17 mouse cellular contexts compared by ENCODE assay signal in the genomic region with DNA sequence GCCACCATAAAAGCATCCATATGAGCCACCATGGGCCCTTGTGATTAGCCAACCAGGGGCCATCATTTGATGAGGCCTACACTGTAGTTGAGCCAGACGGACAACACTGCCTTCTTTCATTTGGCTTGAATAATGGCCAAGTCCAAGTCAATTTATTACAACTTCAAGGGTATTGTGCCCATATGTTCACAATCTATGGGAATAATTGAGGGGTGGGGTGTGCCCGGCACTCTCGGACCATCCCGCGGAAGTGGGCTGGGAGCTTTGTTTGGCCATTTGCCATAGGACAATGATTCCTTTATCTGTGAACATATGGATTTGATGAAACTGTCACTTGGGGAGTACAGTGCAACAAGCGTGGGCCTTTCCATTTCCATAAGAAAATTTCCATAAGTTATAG.
DNase-seq lines count a peak whose midpoint lies in the region; ATAC-seq and TF ChIP-seq lines count a peak whose summit lies in the region.
"Had no signal": no experiment of that assay in that cellular context is flagged by ENCODE, and none has a peak within 500 bp of the region (broad histone marks: within the 10 kb centered on the region; RNA-seq: fewer than 3 reads in every experiment).

No protein-coding gene starts in this region.

- H3K9ac ChIP-seq in hindbrain, embryonic 11.5 days (ENCODE audit: low read depth, low read length) = no peak overlapping the region
- H3K9ac ChIP-seq in hindbrain, embryonic 13.5 days = no peak overlapping the region
- H3K9ac ChIP-seq in embryonic facial prominence, embryonic 11.5 days (replicated peaks; ENCODE audit: low read length) = no peak overlapping the region
- H3K9ac ChIP-seq: intestine, embryonic 15.5 days had no signal

- ATAC-seq in hindbrain, embryonic 11.5 days (ENCODE audit: low FRiP score) = peak; percentile 33
- ATAC-seq in hindbrain, embryonic 13.5 days (ENCODE audit: low FRiP score) = no peak
- no peak for ATAC-seq in embryonic facial prominence, embryonic 11.5 days (replicated peaks; ENCODE audit: insufficient number of reproducible peaks, low FRiP score, low TSS enrichment, low read depth)
- ATAC-seq: forebrain, embryonic 16.5 days; intestine, embryonic 15.5 days had no signal

- no peak overlapping the region for H3K4me2 ChIP-seq in hindbrain, embryonic 11.5 days (replicated peaks; ENCODE audit: low read depth, low read length)
- no peak overlapping the region for H3K4me2 ChIP-seq in hindbrain, embryonic 13.5 days
- H3K4me2 ChIP-seq in embryonic facial prominence, embryonic 11.5 days (ENCODE audit: low read depth, low read length) = no peak overlapping the region
- H3K4me2 ChIP-seq: intestine, embryonic 15.5 days had no signal

- no peak for DNase-seq in hindbrain, embryonic 11.5 days (ENCODE audit: low spot score)
- peak; percentile 50 for DNase-seq in embryonic facial prominence, embryonic 10.5 days (ENCODE audit: low spot score)
- peak; percentile 55 for DNase-seq in embryonic facial prominence, embryonic 11.5 days (ENCODE audit: low spot score)
- DNase-seq in mesoderm, embryonic 11.5 days (ENCODE audit: low read depth, low spot score) = peak; percentile 36
- DNase-seq in lung, postnatal 25 days (ENCODE audit: low spot score) = no peak
- no peak for DNase-seq in kidney, adult 2 months
- DNase-seq: adrenal gland, adult 2 months; adrenal gland, postnatal 25 days; cerebellum, adult 18-20 months; cerebellum, postnatal 10 days; gastrocnemius, postnatal 25 days; heart, postnatal 10 days; heart, postnatal 4 days; kidney, adult 18-20 months had no signal

- no peaks in the 10 kb centered on the region for H3K27me3 ChIP-seq in hindbrain, embryonic 11.5 days (ENCODE audit: control insufficient read depth, insufficient read depth, low read length)
- H3K27me3 ChIP-seq in hindbrain, embryonic 13.5 days = no peaks in the 10 kb centered on the region
- no peaks in the 10 kb centered on the region for H3K27me3 ChIP-seq in embryonic facial prominence, embryonic 10.5 days (replicated peaks; ENCODE audit: low read depth, poor library complexity, severe bottlenecking)
- no peaks in the 10 kb centered on the region for H3K27me3 ChIP-seq in embryonic facial prominence, embryonic 11.5 days (ENCODE audit: control insufficient read depth, insufficient read depth, low read length)
- H3K27me3 ChIP-seq in kidney, adult 2 months (replicated peaks; ENCODE audit: control insufficient read depth, insufficient read depth, low read length) = no peaks in the 10 kb centered on the region
- H3K27me3 ChIP-seq: intestine, embryonic 15.5 days had no signal

- TF ChIP-seq POLR2A in kidney, adult 2 months (IDR thresholded peaks at IDR 0.05; ENCODE audit: low read depth, low read length) = no peak

- no peak for TF ChIP-seq CTCF in kidney, adult 2 months (conservative IDR thresholded peaks at IDR 0.05; ENCODE audit: insufficient read depth, insufficient read length, low read depth, low read length)

- H3K9me3 ChIP-seq in hindbrain, embryonic 11.5 days (ENCODE audit: control insufficient read depth, low read length) = no peaks in the 10 kb centered on the region
- H3K9me3 ChIP-seq in hindbrain, embryonic 13.5 days = no peaks in the 10 kb centered on the region
- no peaks in the 10 kb centered on the region for H3K9me3 ChIP-seq in embryonic facial prominence, embryonic 10.5 days
- H3K9me3 ChIP-seq in embryonic facial prominence, embryonic 11.5 days (replicated peaks; ENCODE audit: control insufficient read depth, low read length) = no peaks in the 10 kb centered on the region
- H3K9me3 ChIP-seq: intestine, embryonic 15.5 days had no signal

- 0 out of 2 replicates have a peak, but pooled peaks cover 3% of the 10 kb centered on the region for H3K4me1 ChIP-seq in hindbrain, embryonic 11.5 days (replicated peaks; ENCODE audit: control insufficient read depth, insufficient read depth, low read length)
- H3K4me1 ChIP-seq in hindbrain, embryonic 13.5 days (replicated peaks) = peaks cover 36% of the 10 kb centered on the region
- H3K4me1 ChIP-seq in embryonic facial prominence, embryonic 10.5 days = peaks cover 39% of the 10 kb centered on the region
- no peaks in the 10 kb centered on the region for H3K4me1 ChIP-seq in embryonic facial prominence, embryonic 11.5 days (ENCODE audit: control insufficient read depth, insufficient read depth, low read length)
- no peaks in the 10 kb centered on the region for H3K4me1 ChIP-seq in kidney, adult 2 months (ENCODE audit: control insufficient read depth, insufficient read depth, low read length)

- H3K27ac ChIP-seq in hindbrain, embryonic 11.5 days (ENCODE audit: low read depth, low read length) = no peak overlapping the region
- H3K27ac ChIP-seq in hindbrain, embryonic 13.5 days = no peak overlapping the region
- no peak overlapping the region for H3K27ac ChIP-seq in embryonic facial prominence, embryonic 10.5 days (replicated peaks)
- H3K27ac ChIP-seq in embryonic facial prominence, embryonic 11.5 days (replicated peaks; ENCODE audit: low read depth, low read length) = no peak overlapping the region
- H3K27ac ChIP-seq in kidney, adult 2 months (ENCODE audit: insufficient read depth, low read depth, low read length) = no peak overlapping the region
- H3K27ac ChIP-seq: intestine, embryonic 15.5 days had no signal

- WGBS in hindbrain, embryonic 11.5 days = 42% methylated on average over 6 of the region's 6 CpGs
- WGBS in hindbrain, embryonic 13.5 days = 32% methylated on average over 6 of the region's 6 CpGs
- 40% methylated on average over 6 of the region's 6 CpGs for WGBS in embryonic facial prominence, embryonic 10.5 days
- 31% methylated on average over 6 of the region's 6 CpGs for WGBS in embryonic facial prominence, embryonic 11.5 days
- WGBS in kidney, adult 2 months = 98% methylated on average over 6 of the region's 6 CpGs

- H3K4me3 ChIP-seq in hindbrain, embryonic 11.5 days (ENCODE audit: low read depth, low read length) = no peak overlapping the region
- H3K4me3 ChIP-seq in hindbrain, embryonic 13.5 days = no peak overlapping the region
- H3K4me3 ChIP-seq in embryonic facial prominence, embryonic 10.5 days = no peak overlapping the region
- no peak overlapping the region for H3K4me3 ChIP-seq in embryonic facial prominence, embryonic 11.5 days (ENCODE audit: low read depth, low read length)
- no peak overlapping the region for H3K4me3 ChIP-seq in kidney, adult 2 months (ENCODE audit: insufficient read depth, low read depth, low read length)
- H3K4me3 ChIP-seq: intestine, embryonic 15.5 days had no signal

- no peaks in the 10 kb centered on the region for H3K36me3 ChIP-seq in hindbrain, embryonic 11.5 days (ENCODE audit: control insufficient read depth, insufficient read depth, low read length)
- no peaks in the 10 kb centered on the region for H3K36me3 ChIP-seq in hindbrain, embryonic 13.5 days
- H3K36me3 ChIP-seq in embryonic facial prominence, embryonic 10.5 days (replicated peaks) = no peaks in the 10 kb centered on the region
- no peaks in the 10 kb centered on the region for H3K36me3 ChIP-seq in embryonic facial prominence, embryonic 11.5 days (replicated peaks; ENCODE audit: control insufficient read depth, insufficient read depth, low read depth, low read length)
- H3K36me3 ChIP-seq in kidney, adult 2 months (ENCODE audit: control insufficient read depth, insufficient read depth, low read length) = no peaks in the 10 kb centered on the region
- H3K36me3 ChIP-seq: intestine, embryonic 15.5 days had no signal

Comparison
In these comparisons a context has a peak if more than half of its experiments do, and no peak if none do; other contexts are left out.
1. DNase-seq: peak in embryonic facial prominence, embryonic 10.5 days (single experiment), embryonic facial prominence, embryonic 11.5 days (single experiment) and mesoderm, embryonic 11.5 days (single experiment); none in hindbrain, embryonic 11.5 days (single experiment), lung, postnatal 25 days (single experiment) and kidney, adult 2 months (single experiment).